Mouse (Mus musculus): ENCODE measurements at regions not wholly inside any gene's neighbourhood (a gene's known extent, or its start where the extent isn't known, plus 50 kb on each side); places are given as distances from the start of the nearest gene placed in this dataset.

GRCm38 (mm10) chrX:44432251-44432650, 64.1 kb upstream of the Dcaf12l2 start:
- DNase-seq (ENCODE audit: extremely low spot score in 1 of 2, low spot score in 1 of 2), result peak in 1 of 2 experiments; percentile 2

Data from layer of hippocampus, postnatal 25 days (tissue).